Mouse (Mus musculus) cerebellum, adult 2 months (tissue): ENCODE data around the gene Rpl13a. TPM values are rescaled to one million over a fixed set of nuclear protein-coding genes. Genes with fewer than 3 reads are reported as not detected.
"Not testable (repeated sequence)": the region's sequence is repeated elsewhere in the genome, so short reads cannot be mapped to it uniquely, and the experiment has no call there.

Experiments
- DNase-seq, 2 experiments: peaks; one replicate each; pipeline ENCODE4 v3.0.0; 2021
- H3K27ac ChIP-seq: fragments of 200-500 bp; 2 replicates; pipeline ENCODE4 v1.5.1; 2012; ENCODE audit warnings: low read length, control low read depth, inconsistent platforms; ENCODE audit not compliant: insufficient read depth
- H3K27me3 ChIP-seq: fragments of 200-500 bp; 2 replicates; pipeline ENCODE4 v1.6.1; 2012; ENCODE audit warnings: inconsistent platforms, mild to moderate bottlenecking, low read length, moderate library complexity; ENCODE audit not compliant: control insufficient read depth, insufficient read depth
- H3K4me1 ChIP-seq: fragments of 200-500 bp; 2 replicates; pipeline ENCODE4 v1.6.1; 2011; ENCODE audit warnings: low read length; ENCODE audit not compliant: control insufficient read depth, insufficient read depth
- H3K4me3 ChIP-seq: fragments of 200-500 bp; replicated peaks from 2 replicates; pipeline ENCODE3; 2011; ENCODE audit warnings: mild to moderate bottlenecking, low read depth, low read length, control low read depth; ENCODE audit not compliant: insufficient read depth
- CTCF ChIP-seq: fragments of 200-500 bp; IDR thresholded peaks from 2 replicates; pipeline ENCODE4 v1.5.1; 2011; ENCODE audit warnings: low read depth, mild to moderate bottlenecking, control low read depth, low read length, moderate library complexity, borderline replicate concordance; ENCODE audit not compliant: insufficient read depth
- POLR2A ChIP-seq: fragments of 200-500 bp; IDR thresholded peaks from 2 replicates; pipeline ENCODE4 v1.6.1; 2011; ENCODE audit warnings: low read length, control low read depth, borderline replicate concordance; ENCODE audit not compliant: insufficient read depth
- WGBS: fragments of 180-500 bp; shearing (Covaris S2); methylation state at CpG from one replicate; pipeline ENCODE4 v1.1.7; 2018; 5-methylcytosine and 5-hydroxymethylcytosine counted together
- polyA plus RNA-seq: library from polyadenylated mRNA; depleted of rRNA; stranded (reverse); fragments of >200 nt; gene quantifications from 2 replicates; pipeline ENCODE4 v1.2.3, GENCODE M21; 2012; rRNA removed

Gene Rpl13a
- 1,090 and 1,228 TPM in 2 replicates for polyA plus RNA-seq

DNA sequence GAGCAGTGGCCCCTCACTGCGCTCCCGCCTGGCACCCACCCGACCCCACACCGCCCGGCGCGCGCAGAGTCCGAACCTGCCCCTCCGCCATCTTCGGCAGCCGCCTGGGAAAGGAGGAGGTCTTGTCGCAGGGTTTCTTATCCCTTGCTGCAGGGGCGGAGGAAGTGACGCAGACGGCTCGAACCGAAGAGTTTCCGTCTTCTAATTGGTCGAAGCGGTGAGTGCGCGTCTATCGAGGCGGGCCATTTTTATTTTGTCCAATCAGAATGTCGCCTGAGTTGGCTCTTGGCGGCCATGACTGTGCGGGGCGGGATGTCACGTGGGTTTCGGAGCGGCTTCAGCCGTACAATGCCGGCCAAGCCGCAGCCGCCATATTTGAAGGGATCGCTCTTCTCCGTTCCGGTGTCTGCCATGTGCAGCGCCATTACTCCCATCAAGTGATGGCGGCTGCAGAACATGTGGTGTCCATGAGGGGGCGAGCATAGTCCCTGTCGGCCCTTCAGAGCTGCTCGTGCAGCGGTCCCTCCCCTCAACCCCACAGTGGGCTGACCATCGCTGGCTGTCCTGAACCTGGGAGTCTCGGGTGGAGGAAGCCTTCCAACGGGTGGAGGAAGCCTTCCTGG is at the start of gene Rpl13a:
Gene Rpl13a (minus strand): TSS at position 138 of the 623 bp plus-strand sequence.
- Histone ChIP-seq H3K27me3 (no peaks in the 10 kb centered on the region), H3K27ac (peak within 1 kb of the TSS; percentile 79), H3K4me1 (peaks cover 2% of the 10 kb centered on the region; the same call in 1 of the 2 replicates), H3K4me3 (peak within 1 kb of the TSS; percentile 87)
- DNase-seq: peak; percentile 99 to 100
- under 1% methylated on average over 48 of the region's 48 CpGs for WGBS
- TF ChIP-seq CTCF: peak; percentile 82
- peak; percentile 93 for TF ChIP-seq POLR2A

DNA sequence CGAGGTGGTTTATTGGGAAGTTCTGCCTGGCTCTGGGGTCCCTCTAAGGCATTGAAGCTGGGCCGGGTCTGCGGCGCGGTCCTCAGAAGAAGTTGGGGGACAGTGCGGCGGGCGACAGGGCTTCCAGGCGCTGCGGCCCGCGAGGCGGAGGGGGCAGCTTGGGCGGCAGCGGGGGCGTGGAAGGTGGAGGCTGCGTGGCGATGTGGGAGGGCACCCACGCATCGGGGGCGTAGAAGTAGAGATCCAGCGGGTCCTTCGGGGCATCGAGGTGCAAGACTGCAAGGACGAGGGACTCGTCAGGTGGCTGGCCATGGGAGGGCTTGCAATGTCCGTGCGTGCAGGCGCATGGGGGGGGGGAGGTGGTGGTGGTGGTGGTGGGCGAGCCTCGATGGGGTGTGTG is 47.8 kb upstream of the Rpl13a start:
- Histone ChIP-seq H3K4me1 (peaks cover 12% of the 10 kb centered on the region), H3K27me3 (no peaks in the 10 kb centered on the region; the same call in 1 of the 2 replicates), H3K4me3 (no peak overlapping the region), H3K27ac (no peak overlapping the region)
- WGBS: 3% methylated on average over 29 of the region's 31 CpGs
- TF ChIP-seq POLR2A (no peak; the same call in 1 of the 2 replicates), CTCF (no peak)
- peak in 1 of 2 experiments; percentile 46 for DNase-seq

DNA sequence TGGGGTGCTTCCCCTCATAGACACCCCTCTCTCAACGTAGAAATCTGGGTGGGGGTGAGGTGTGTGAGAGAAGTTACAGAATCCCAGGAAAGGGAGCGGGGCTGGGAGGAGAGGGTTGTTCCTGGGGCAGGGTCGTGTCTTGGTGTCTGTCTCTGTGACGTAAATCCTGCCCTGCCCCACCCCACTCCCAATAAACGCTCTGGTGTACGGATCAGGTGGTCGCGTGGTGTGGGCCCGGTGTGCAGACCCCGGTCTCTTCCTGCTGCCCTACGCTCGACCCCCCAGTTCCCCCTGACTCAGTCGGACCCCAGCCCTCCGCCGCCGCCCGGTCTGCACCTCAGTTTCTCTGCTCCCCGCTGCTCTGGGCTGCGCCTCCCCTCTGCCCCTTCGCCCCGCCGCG is 47.4 kb upstream of the Rpl13a start:
- Histone ChIP-seq H3K27me3 (no peaks in the 10 kb centered on the region; the same call in 1 of the 2 replicates), H3K4me1 (peaks cover 12% of the 10 kb centered on the region), H3K27ac (no peak overlapping the region), H3K4me3 (no peak overlapping the region)
- WGBS: 4% methylated on average over 23 of the region's 23 CpGs
- TF ChIP-seq CTCF (no peak), POLR2A (peak; percentile 32; the same call in 1 of the 2 replicates)
- no peak for DNase-seq

DNA sequence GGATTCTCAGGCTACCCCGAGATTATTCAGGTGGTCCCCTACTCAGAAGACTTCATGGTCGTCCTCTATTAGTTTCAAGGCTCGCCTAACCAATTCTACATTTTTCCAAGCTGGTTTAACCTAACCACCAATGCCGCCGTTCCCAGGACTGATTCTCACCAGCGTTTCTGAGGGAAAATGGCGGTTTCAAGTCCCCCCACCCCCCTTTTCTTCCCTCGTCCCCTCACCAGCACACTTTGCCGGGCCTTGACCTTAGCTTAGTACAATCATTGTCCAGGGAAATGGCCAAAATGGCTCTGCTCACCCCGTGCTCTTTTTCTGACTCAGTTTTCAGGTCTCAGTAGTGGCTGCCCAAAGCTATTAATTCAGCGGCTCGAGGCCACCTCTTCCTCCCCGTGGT is 46.8 kb upstream of the Rpl13a start:
- Histone ChIP-seq H3K27me3 (no peaks in the 10 kb centered on the region; the same call in 1 of the 2 replicates), H3K4me1 (peaks cover 14% of the 10 kb centered on the region), H3K27ac (no peak overlapping the region), H3K4me3 (no peak overlapping the region)
- 21% methylated on average over 13 of the region's 13 CpGs for WGBS
- DNase-seq: no peak
- TF ChIP-seq POLR2A: no peak

DNA sequence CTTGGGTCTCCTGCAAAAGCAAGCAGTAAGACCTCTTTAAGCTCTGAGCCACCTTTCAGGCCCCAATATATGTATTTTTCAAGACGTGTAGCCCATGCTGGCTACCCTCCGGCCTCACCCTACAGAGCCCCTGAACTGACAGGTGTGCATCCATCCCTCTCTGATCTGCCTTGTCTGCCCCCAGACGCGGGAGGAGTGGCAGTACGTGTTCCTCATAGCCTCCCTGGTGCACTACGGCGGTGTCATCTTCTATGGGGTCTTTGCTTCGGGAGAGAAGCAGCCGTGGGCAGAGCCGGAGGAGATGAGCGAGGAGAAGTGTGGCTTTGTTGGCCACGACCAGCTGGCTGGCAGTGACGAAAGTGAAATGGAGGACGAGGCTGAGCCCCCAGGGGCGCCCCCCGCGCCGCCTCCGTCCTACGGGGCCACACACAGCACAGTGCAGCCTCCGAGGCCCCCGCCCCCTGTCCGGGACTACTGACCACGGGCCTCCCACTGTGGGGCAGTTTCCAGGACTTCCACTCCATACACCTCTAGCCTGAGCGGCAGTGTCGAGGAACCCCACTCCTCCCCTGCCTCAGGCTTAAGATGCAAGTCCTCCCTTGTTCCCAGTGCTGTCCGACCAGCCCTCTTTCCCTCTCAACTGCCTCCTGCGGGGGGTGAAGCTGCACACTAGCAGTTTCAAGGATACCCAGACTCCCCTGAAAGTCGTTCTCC is 46.2 kb upstream of the Rpl13a start:
- DNase-seq: peak in 1 of 2 experiments; percentile 50
- TF ChIP-seq CTCF (no peak), POLR2A (no peak)

DNA sequence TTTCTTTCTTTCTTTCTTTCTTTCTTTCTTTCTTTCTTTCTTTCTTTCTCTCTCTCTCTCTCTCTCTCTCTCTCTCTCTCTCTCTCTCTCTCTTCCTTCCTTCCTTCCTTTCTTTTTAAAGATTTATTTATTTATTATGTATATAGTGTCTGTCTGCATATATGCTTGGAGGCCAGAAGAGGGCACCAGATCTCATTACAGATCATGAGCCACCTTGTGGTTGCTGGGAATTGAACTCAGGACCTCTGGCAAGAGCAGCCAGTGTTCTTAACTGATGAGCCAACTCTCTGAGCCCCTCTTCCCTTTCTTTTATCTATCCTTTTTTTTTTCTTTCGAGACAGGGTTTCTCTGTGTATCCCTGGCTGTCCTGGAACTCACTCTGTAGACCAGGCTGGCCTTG is 45.2 kb upstream of the Rpl13a start:
- H3K4me3 ChIP-seq, H3K27me3 ChIP-seq, H3K27ac ChIP-seq, DNase-seq: not testable (repeated sequence)
- TF ChIP-seq CTCF: peak; percentile 41
- WGBS: 61% methylated on average over 1 of the region's 1 CpGs
- peaks cover 25% of the 10 kb centered on the region for H3K4me1 ChIP-seq

More for the DNA sequence above, 46.2 kb upstream of the Rpl13a start:
- Histone ChIP-seq H3K4me3 (no peak overlapping the region), H3K27ac (no peak overlapping the region), H3K4me1 (peaks cover 20% of the 10 kb centered on the region), H3K27me3 (no peaks in the 10 kb centered on the region; the same call in 1 of the 2 replicates)
- WGBS: 19% methylated on average over 29 of the region's 29 CpGs

DNA sequence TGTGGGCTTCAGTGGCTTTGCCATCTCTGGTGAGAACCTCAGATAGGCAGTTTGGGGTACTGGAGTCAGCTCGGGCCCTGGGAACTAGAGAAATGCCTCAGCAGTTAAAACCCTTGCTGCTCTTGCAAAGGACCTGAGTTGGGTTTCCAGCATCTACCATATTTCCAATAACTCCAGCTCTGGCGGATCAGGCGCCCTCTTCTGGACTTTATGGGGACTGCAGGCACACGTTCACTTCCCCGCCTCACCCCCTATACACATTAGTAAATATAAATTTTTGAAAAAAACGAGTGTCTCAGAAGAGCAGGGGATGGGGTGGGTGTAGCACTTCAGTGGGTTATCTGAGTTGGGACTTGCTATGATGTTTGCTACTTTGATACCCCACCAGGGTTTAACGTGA is 44.4 kb upstream of the Rpl13a start:
- no peak for TF ChIP-seq POLR2A
- TF ChIP-seq CTCF: peak; percentile 48; the same call in 1 of the 2 replicates
- no peak overlapping the region for H3K4me3 ChIP-seq
- 59% methylated on average over 7 of the region's 7 CpGs for WGBS
- no peak overlapping the region for H3K27ac ChIP-seq
- no peaks in the 10 kb centered on the region; the same call in 1 of the 2 replicates for H3K27me3 ChIP-seq
- H3K4me1 ChIP-seq: peaks cover 29% of the 10 kb centered on the region
- DNase-seq: peak in 1 of 2 experiments; percentile 61

DNA sequence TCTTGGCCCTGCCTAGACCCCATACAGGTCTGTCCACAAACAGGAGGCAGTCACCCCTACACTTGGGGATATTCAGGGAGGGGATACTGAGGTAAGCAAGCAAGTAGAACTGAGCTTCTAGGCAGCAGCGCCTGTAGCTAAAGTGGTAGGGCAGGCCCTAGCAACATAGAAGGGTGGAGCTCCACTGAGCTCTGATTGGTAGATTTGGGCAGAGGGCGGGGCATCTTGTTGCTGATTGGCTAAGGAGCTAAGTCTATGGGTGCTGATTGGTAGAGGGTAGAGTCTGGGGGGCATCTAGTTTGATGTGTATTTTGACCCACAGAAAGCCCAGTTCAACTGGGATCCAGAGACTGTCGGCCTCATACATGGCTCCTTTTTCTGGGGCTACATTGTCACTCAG is 40.9 kb upstream of the Rpl13a start:
- WGBS: 57% methylated on average over 3 of the region's 3 CpGs
- Histone ChIP-seq H3K27me3 (no peaks in the 10 kb centered on the region), H3K4me3 (no peak overlapping the region), H3K27ac (no peak overlapping the region), H3K4me1 (peaks cover 21% of the 10 kb centered on the region)
- DNase-seq: peak; percentile 71 to 77
- no peak for TF ChIP-seq CTCF
- TF ChIP-seq POLR2A: no peak
